Mouse (Mus musculus) gastrocnemius, postnatal 25 days (tissue): ENCODE results near the gene Suclg2. TPM values are rescaled to one million over a fixed set of nuclear protein-coding genes. Genes with fewer than 3 reads are reported as not detected.

ENCODE experiments used
- DNase-seq: peaks from one replicate; pipeline ENCODE4 v3.0.0; 2022
- long read RNA-seq, 2 experiments: library from polyadenylated mRNA; stranded (forward); transcript quantifications; one replicate each; pipeline ENCODE4 v2.0.0; 2021
- total RNA-seq, 2 experiments: library from RNA; stranded (reverse); gene quantifications; 1 replicate in 1 of 2; 2 replicates in 1 of 2; pipeline ENCODE4 v1.2.3; 2021

Gene Suclg2
- total RNA-seq = 10 to 100 TPM; 33.2 to 40.4 TPM
- long read RNA-seq, experiment 1, transcript Suclg2-204 (11 exons, 3,367 nt) = major isoform, 46 of 52 reads
- long read RNA-seq, experiment 1, partial matches to known transcripts = 6 of 52 reads
- long read RNA-seq, experiment 1, other reads (novel, unspliced or antisense) = 0 of 52 reads
- long read RNA-seq, experiment 2, transcript Suclg2-204 (11 exons, 3,367 nt) = major isoform, 78 of 88 reads
- long read RNA-seq, experiment 2, partial matches to known transcripts = 3 of 88 reads
- long read RNA-seq, experiment 2, other reads (novel, unspliced or antisense) = 7 of 88 reads

- peak; percentile 86 for DNase-seq
Measured at GRCm38 (mm10) chr6:95718031-95718968, at the start of gene Suclg2. Suclg2 (minus strand) TSS chr6:95718800.

GRCm38 (mm10) chr6:95766566-95766965 is 48.0 kb upstream of the Suclg2 start:
- DNase-seq = no peak

- no peak for DNase-seq
Measured at GRCm38 (mm10) chr6:95759558-95760172, 41.1 kb upstream of the Suclg2 start.

- no peak for DNase-seq
Measured at GRCm38 (mm10) chr6:95742378-95742777, 23.8 kb upstream of the Suclg2 start.

GRCm38 (mm10) chr6:95731570-95732367 is 13.2 kb upstream of the Suclg2 start:
- no peak for DNase-seq

- no peak for DNase-seq
Measured at GRCm38 (mm10) chr6:95729399-95729798, 10.8 kb upstream of the Suclg2 start.

GRCm38 (mm10) chr6:95725281-95725680 is 6.7 kb upstream of the Suclg2 start:
- no peak for DNase-seq

GRCm38 (mm10) chr6:95723361-95723760 is 4.8 kb upstream of the Suclg2 start:
- no peak for DNase-seq

GRCm38 (mm10) chr6:95719791-95720190 is 1.2 kb upstream of the Suclg2 start:
- no peak for DNase-seq

GRCm38 (mm10) chr6:95718969-95719333 is 351 bp upstream of the Suclg2 start:
- no peak for DNase-seq

GRCm38 (mm10) chr6:95717071-95717470 is 1.5 kb downstream of the Suclg2 start:
- DNase-seq = no peak

- DNase-seq = no peak
Measured at GRCm38 (mm10) chr6:95716476-95716875, 2.1 kb downstream of the Suclg2 start.

- DNase-seq = peak; percentile 26
Measured at GRCm38 (mm10) chr6:95713245-95713644, 5.4 kb downstream of the Suclg2 start.

GRCm38 (mm10) chr6:95712081-95712480 is 6.5 kb downstream of the Suclg2 start:
- DNase-seq = no peak

GRCm38 (mm10) chr6:95711671-95712070 is 6.9 kb downstream of the Suclg2 start:
- DNase-seq = no peak

GRCm38 (mm10) chr6:95710886-95711285 is 7.7 kb downstream of the Suclg2 start:
- DNase-seq = no peak

- DNase-seq = no peak
Measured at GRCm38 (mm10) chr6:95709531-95709930, 9.1 kb downstream of the Suclg2 start.

- DNase-seq = no peak
Measured at GRCm38 (mm10) chr6:95709106-95709505, 9.5 kb downstream of the Suclg2 start.

GRCm38 (mm10) chr6:95704626-95705025 is 14.0 kb downstream of the Suclg2 start:
- DNase-seq = no peak

- no peak for DNase-seq
Measured at GRCm38 (mm10) chr6:95702200-95702599, 16.4 kb downstream of the Suclg2 start.

- DNase-seq = no peak
Measured at GRCm38 (mm10) chr6:95701786-95702185, 16.8 kb downstream of the Suclg2 start.
